Mouse (Mus musculus) erythroblast, embryonic 14.5 days (primary cell): ENCODE results near the gene Hsd17b7.

ENCODE experiments used
- GATA1 ChIP-seq: IDR thresholded peaks from 2 replicates; pipeline ENCODE4 v1.6.1; 2012; ENCODE audit warnings: low read length, inconsistent platforms, mixed read lengths
- TAL1 ChIP-seq: IDR thresholded peaks from 3 replicates; pipeline ENCODE4 v1.6.1; 2012; ENCODE audit warnings: low read length, inconsistent platforms, mixed read lengths

GRCm38 (mm10) chr1:169917998-169918397 is 51.0 kb downstream of the Hsd17b7 start:
- no peak for TF ChIP-seq TAL1
- no peak for TF ChIP-seq GATA1
